Mouse (Mus musculus) E14TG2a.4 (cell line): ENCODE data around the gene Npl.

Experiments used
- CTCF ChIP-seq: conservative IDR thresholded peaks from 2 replicates; pipeline ENCODE4 v1.5.1; 2014; ENCODE audit warnings: low read length
- NANOG ChIP-seq: IDR thresholded peaks from 2 replicates; pipeline ENCODE4 v1.6.1; 2014; ENCODE audit warnings: borderline replicate concordance, low read length, mixed read lengths

- TF ChIP-seq CTCF = peak; percentile 87
- TF ChIP-seq NANOG = no peak
Measured at GRCm38 (mm10) chr1:153556896-153557295, 7.1 kb upstream of the Npl start.
